Mouse (Mus musculus) heart, embryonic 10.5 days (tissue): ENCODE measurements around the gene Galnt7. TPM values are rescaled to one million over a fixed set of nuclear protein-coding genes. Genes with fewer than 3 reads are reported as not detected.

Experiments used
- DNase-seq: peaks from one replicate; pipeline ENCODE4 v3.0.0-alpha.2; 2017; ENCODE audit warnings: low spot score
- H3K27ac ChIP-seq: fragments of 300-500 bp; sonication (generic); 2 replicates; pipeline ENCODE4 v1.5.1; 2016; ENCODE audit warnings: mild to moderate bottlenecking
- H3K27me3 ChIP-seq: fragments of 300-500 bp; sonication (generic); 2 replicates; pipeline ENCODE4 v1.6.1; 2016; ENCODE audit warnings: mild to moderate bottlenecking; ENCODE audit not compliant: poor library complexity, insufficient read depth, severe bottlenecking
- H3K36me3 ChIP-seq: fragments of 300-500 bp; sonication (generic); 2 replicates; pipeline ENCODE4 v1.6.1; 2016; ENCODE audit warnings: mild to moderate bottlenecking, moderate library complexity
- H3K4me1 ChIP-seq: fragments of 300-500 bp; sonication (generic); 2 replicates; pipeline ENCODE4 v1.6.1; 2016; ENCODE audit warnings: mild to moderate bottlenecking
- H3K4me3 ChIP-seq: fragments of 300-500 bp; sonication (generic); 2 replicates; pipeline ENCODE4 v1.5.1; 2016; ENCODE audit warnings: mild to moderate bottlenecking, moderate library complexity
- H3K9me3 ChIP-seq: fragments of 300-500 bp; sonication (generic); 2 replicates; pipeline ENCODE4 v1.6.1; 2016; ENCODE audit warnings: mild to moderate bottlenecking, moderate library complexity
- WGBS: fragments of 180-500 bp; shearing (Covaris S2); methylation state at CpG from one replicate; pipeline ENCODE4 v1.1.7; 2016; 5-methylcytosine and 5-hydroxymethylcytosine counted together
- polyA plus RNA-seq: library from polyadenylated mRNA; unstranded; fragments of >200 nt; fragmentation: Nextera tagmentation; extraction: Ambion mirVana; gene quantifications from 2 replicates; pipeline ENCODE4 v1.2.1, GENCODE M21; 2016

Gene Galnt7
- polyA plus RNA-seq, 1 experiment from 2014 or later: 16.1 TPM

GRCm38 (mm10) chr8:57591681-57592080 is 61.2 kb downstream of the Galnt7 start:
- Histone ChIP-seq H3K27ac (no peak overlapping the region), H3K4me3 (no peak overlapping the region), H3K36me3 (no peaks in the 10 kb centered on the region), H3K9me3 (no peaks in the 10 kb centered on the region), H3K27me3 (no peaks in the 10 kb centered on the region), H3K4me1 (0 out of 2 replicates have a peak, but pooled peaks cover 2% of the 10 kb centered on the region)
- no peak for DNase-seq
- WGBS: 87% methylated on average over 4 of the region's 4 CpGs

GRCm38 (mm10) chr8:57590015-57590414 is 62.8 kb downstream of the Galnt7 start:
- 78% methylated on average over 8 of the region's 8 CpGs for WGBS
- H3K27me3 ChIP-seq: no peaks in the 10 kb centered on the region
- H3K27ac ChIP-seq: no peak overlapping the region
- DNase-seq: no peak
- H3K36me3 ChIP-seq: no peaks in the 10 kb centered on the region
- no peak overlapping the region for H3K4me3 ChIP-seq
- H3K9me3 ChIP-seq: no peaks in the 10 kb centered on the region
- 0 out of 2 replicates have a peak, but pooled peaks cover 2% of the 10 kb centered on the region for H3K4me1 ChIP-seq

- Histone ChIP-seq H3K9me3 (no peaks in the 10 kb centered on the region), H3K4me1 (0 out of 2 replicates have a peak, but pooled peaks cover 2% of the 10 kb centered on the region), H3K36me3 (no peaks in the 10 kb centered on the region), H3K4me3 (no peak overlapping the region), H3K27me3 (no peaks in the 10 kb centered on the region), H3K27ac (no peak overlapping the region)
- no peak for DNase-seq
- WGBS: 81% methylated on average over 9 of the region's 9 CpGs
Measured at GRCm38 (mm10) chr8:57589176-57589575, 63.7 kb downstream of the Galnt7 start.

GRCm38 (mm10) chr8:57588604-57589003 is 64.2 kb downstream of the Galnt7 start:
- Histone ChIP-seq H3K4me3 (no peak overlapping the region), H3K36me3 (no peaks in the 10 kb centered on the region), H3K9me3 (no peaks in the 10 kb centered on the region), H3K4me1 (0 out of 2 replicates have a peak, but pooled peaks cover 2% of the 10 kb centered on the region), H3K27ac (no peak overlapping the region), H3K27me3 (no peaks in the 10 kb centered on the region)
- 82% methylated on average over 1 of the region's 1 CpGs for WGBS
- no peak for DNase-seq

GRCm38 (mm10) chr8:57586667-57587066 is 66.2 kb downstream of the Galnt7 start:
- no peak overlapping the region for H3K4me3 ChIP-seq
- H3K36me3 ChIP-seq: no peaks in the 10 kb centered on the region
- DNase-seq: no peak
- no peak overlapping the region for H3K27ac ChIP-seq
- 64% methylated on average over 4 of the region's 4 CpGs for WGBS
- no peaks in the 10 kb centered on the region for H3K27me3 ChIP-seq
- no peaks in the 10 kb centered on the region for H3K9me3 ChIP-seq
- H3K4me1 ChIP-seq: no peaks in the 10 kb centered on the region

- DNase-seq: no peak
- WGBS: 76% methylated on average over 3 of the region's 3 CpGs
Measured at GRCm38 (mm10) chr8:57585831-57586230, 67.0 kb downstream of the Galnt7 start.

GRCm38 (mm10) chr8:57585128-57585442 is 67.7 kb downstream of the Galnt7 start:
- no peaks in the 10 kb centered on the region for H3K9me3 ChIP-seq
- no peak overlapping the region for H3K4me3 ChIP-seq
- DNase-seq: no peak
- no peaks in the 10 kb centered on the region for H3K27me3 ChIP-seq
- no peak overlapping the region for H3K27ac ChIP-seq
- 88% methylated on average over 5 of the region's 5 CpGs for WGBS
- no peaks in the 10 kb centered on the region for H3K4me1 ChIP-seq
- H3K36me3 ChIP-seq: no peaks in the 10 kb centered on the region

More at GRCm38 (mm10) chr8:57585831-57586230, 67.0 kb downstream of the Galnt7 start:
- no peaks in the 10 kb centered on the region for H3K4me1 ChIP-seq
- no peaks in the 10 kb centered on the region for H3K27me3 ChIP-seq
- no peaks in the 10 kb centered on the region for H3K9me3 ChIP-seq
- H3K27ac ChIP-seq: no peak overlapping the region
- H3K4me3 ChIP-seq: no peak overlapping the region
- H3K36me3 ChIP-seq: no peaks in the 10 kb centered on the region

GRCm38 (mm10) chr8:57584416-57585127 is 68.3 kb downstream of the Galnt7 start:
- DNase-seq: no peak
- Histone ChIP-seq H3K4me3 (no peak overlapping the region), H3K27me3 (no peaks in the 10 kb centered on the region), H3K9me3 (no peaks in the 10 kb centered on the region), H3K36me3 (no peaks in the 10 kb centered on the region), H3K27ac (no peak overlapping the region), H3K4me1 (no peaks in the 10 kb centered on the region)
- 76% methylated on average over 8 of the region's 8 CpGs for WGBS

- no peak overlapping the region for H3K27ac ChIP-seq
- peaks cover 17% of the 10 kb centered on the region for H3K4me1 ChIP-seq
- H3K36me3 ChIP-seq: no peaks in the 10 kb centered on the region
- no peaks in the 10 kb centered on the region for H3K9me3 ChIP-seq
- WGBS: 88% methylated on average over 6 of the region's 6 CpGs
- DNase-seq: no peak
- H3K27me3 ChIP-seq: peaks cover 12% of the 10 kb centered on the region; the same call in 1 of the 2 replicates
- H3K4me3 ChIP-seq: no peak overlapping the region
Measured at GRCm38 (mm10) chr8:57579845-57580244, 73.0 kb downstream of the Galnt7 start.

GRCm38 (mm10) chr8:57577301-57577700 is 75.5 kb downstream of the Galnt7 start:
- Histone ChIP-seq H3K36me3 (no peaks in the 10 kb centered on the region), H3K27me3 (peaks cover 12% of the 10 kb centered on the region; the same call in 1 of the 2 replicates), H3K4me1 (peaks cover 17% of the 10 kb centered on the region), H3K4me3 (no peak overlapping the region), H3K27ac (no peak overlapping the region), H3K9me3 (no peaks in the 10 kb centered on the region)
- no peak for DNase-seq
- WGBS: 81% methylated on average over 5 of the region's 5 CpGs

- Histone ChIP-seq H3K4me3 (no peak overlapping the region), H3K27ac (peak overlapping the region; percentile 22; the same call in 1 of the 2 replicates), H3K4me1 (peaks cover 17% of the 10 kb centered on the region), H3K27me3 (peaks cover 12% of the 10 kb centered on the region; the same call in 1 of the 2 replicates), H3K36me3 (no peaks in the 10 kb centered on the region), H3K9me3 (no peaks in the 10 kb centered on the region)
- WGBS: 14% methylated on average over 7 of the region's 7 CpGs
- DNase-seq: peak; percentile 91
Measured at GRCm38 (mm10) chr8:57576238-57576637, 76.6 kb downstream of the Galnt7 start.

GRCm38 (mm10) chr8:57575336-57575735 is 77.5 kb downstream of the Galnt7 start:
- no peaks in the 10 kb centered on the region for H3K9me3 ChIP-seq
- WGBS: 86% methylated on average over 9 of the region's 9 CpGs
- peaks cover 17% of the 10 kb centered on the region for H3K4me1 ChIP-seq
- no peak overlapping the region for H3K27ac ChIP-seq
- DNase-seq: no peak
- H3K27me3 ChIP-seq: peaks cover 12% of the 10 kb centered on the region; the same call in 1 of the 2 replicates
- no peaks in the 10 kb centered on the region for H3K36me3 ChIP-seq
- no peak overlapping the region for H3K4me3 ChIP-seq

- H3K4me3 ChIP-seq: no peak overlapping the region
- peaks cover 17% of the 10 kb centered on the region for H3K4me1 ChIP-seq
- H3K27ac ChIP-seq: no peak overlapping the region
- peaks cover 12% of the 10 kb centered on the region; the same call in 1 of the 2 replicates for H3K27me3 ChIP-seq
- no peaks in the 10 kb centered on the region for H3K9me3 ChIP-seq
- no peak for DNase-seq
- WGBS: 11% methylated on average over 7 of the region's 7 CpGs
- H3K36me3 ChIP-seq: no peaks in the 10 kb centered on the region
Measured at GRCm38 (mm10) chr8:57574398-57574797, 78.4 kb downstream of the Galnt7 start.
